Mouse (Mus musculus) cerebellum, adult 2 months (tissue): ENCODE data around the gene Grik5.

Source experiments
- CTCF ChIP-seq: fragments of 200-500 bp; IDR thresholded peaks from 2 replicates; pipeline ENCODE4 v1.5.1; 2011; ENCODE audit warnings: low read depth, mild to moderate bottlenecking, control low read depth, low read length, moderate library complexity, borderline replicate concordance; ENCODE audit not compliant: insufficient read depth
- POLR2A ChIP-seq: fragments of 200-500 bp; IDR thresholded peaks from 2 replicates; pipeline ENCODE4 v1.6.1; 2011; ENCODE audit warnings: low read length, control low read depth, borderline replicate concordance; ENCODE audit not compliant: insufficient read depth

DNA sequence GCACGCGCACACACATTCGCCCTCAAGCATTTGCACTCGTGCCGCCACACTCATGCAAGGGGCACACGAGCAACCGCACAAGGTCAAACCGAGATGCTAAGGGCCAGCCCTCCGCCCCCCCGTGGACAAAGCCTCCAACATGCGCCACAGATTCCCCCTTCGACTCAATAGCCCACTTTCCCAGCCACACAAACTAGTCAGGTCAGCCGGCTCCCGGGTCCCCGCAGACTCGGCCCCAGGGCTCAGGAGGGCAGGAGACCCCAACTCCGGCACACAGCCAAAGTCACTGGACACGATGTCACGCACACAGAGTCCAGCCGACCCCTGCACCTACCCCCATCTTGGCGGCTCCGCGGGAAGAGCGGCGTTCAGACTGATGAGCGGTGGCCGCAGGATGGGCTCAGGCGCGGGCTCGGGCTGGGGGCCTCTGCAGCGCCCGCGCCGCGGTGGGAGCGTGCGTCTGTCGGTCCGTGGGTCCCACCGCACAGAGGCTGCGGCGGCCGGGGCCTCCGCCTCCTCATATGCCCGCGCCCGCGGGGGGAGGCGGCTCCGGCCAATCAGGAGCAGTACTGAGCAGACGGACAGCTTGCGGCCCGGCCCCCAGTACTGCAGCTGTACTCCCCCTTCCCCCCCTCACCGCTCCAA, 66.6 kb downstream of the Grik5 start, which contains the start of gene Atp1a3:
- TF ChIP-seq CTCF, result no peak
- peak; percentile 88 for TF ChIP-seq POLR2A
